Mouse (Mus musculus): ENCODE data around the gene Syap1.

GRCm38 (mm10) chrX:162907554-162907953 lies 19.3 kb upstream of the Syap1 start:
- TF ChIP-seq GATA1 (IDR thresholded peaks at IDR 0.05; ENCODE audit: low read length) (no peak), TAL1 (IDR thresholded peaks at IDR 0.05; ENCODE audit: low read length) (no peak)

Measured in erythroblast, embryonic 14.5 days (primary cell).